Mouse (Mus musculus): ENCODE measurements around the gene Tsc22d1. TPM values are rescaled to one million over a fixed set of nuclear protein-coding genes. Genes with fewer than 3 reads are reported as not detected.
A peak's percentile ranks its signal among the peaks of the same experiment; 100 is the strongest.

The Tsc22d1 gene
- total RNA-seq, 2 experiments from 2014 or later, result 75.8 to 116 TPM

GRCm38 (mm10) chr14:76478616-76479015 lies 63.9 kb downstream of the Tsc22d1 start:
- no peak for ATAC-seq (replicated peaks; ENCODE audit: low FRiP score, low TSS enrichment, poor library complexity, severe bottlenecking)

- ATAC-seq (replicated peaks; ENCODE audit: low FRiP score, low TSS enrichment, poor library complexity, severe bottlenecking), result 0 out of 2 replicates have a peak, but pooled peaks have one; percentile 61
Measured at GRCm38 (mm10) chr14:76479867-76480266, 65.1 kb downstream of the Tsc22d1 start.

GRCm38 (mm10) chr14:76480507-76480906 lies 65.7 kb downstream of the Tsc22d1 start:
- no peak for ATAC-seq (replicated peaks; ENCODE audit: low FRiP score, low TSS enrichment, poor library complexity, severe bottlenecking)

- no peak for ATAC-seq (replicated peaks; ENCODE audit: low FRiP score, low TSS enrichment, poor library complexity, severe bottlenecking)
Measured at GRCm38 (mm10) chr14:76483701-76484100, 68.9 kb downstream of the Tsc22d1 start.

GRCm38 (mm10) chr14:76487609-76488008 lies 72.8 kb downstream of the Tsc22d1 start:
- no peak for ATAC-seq (replicated peaks; ENCODE audit: low FRiP score, low TSS enrichment, poor library complexity, severe bottlenecking)

- 0 out of 2 replicates have a peak, but pooled peaks have one; percentile 18 for ATAC-seq (replicated peaks; ENCODE audit: low FRiP score, low TSS enrichment, poor library complexity, severe bottlenecking)
Measured at GRCm38 (mm10) chr14:76488101-76489044, 73.6 kb downstream of the Tsc22d1 start.

- ATAC-seq (replicated peaks; ENCODE audit: low FRiP score, low TSS enrichment, poor library complexity, severe bottlenecking), result no peak
Measured at GRCm38 (mm10) chr14:76489128-76489527, 74.4 kb downstream of the Tsc22d1 start.

- ATAC-seq (replicated peaks; ENCODE audit: low FRiP score, low TSS enrichment, poor library complexity, severe bottlenecking), result no peak
Measured at GRCm38 (mm10) chr14:76495022-76495421, 80.3 kb downstream of the Tsc22d1 start.

- no peak for ATAC-seq (replicated peaks; ENCODE audit: low FRiP score, low TSS enrichment, poor library complexity, severe bottlenecking)
Measured at GRCm38 (mm10) chr14:76497187-76497586, 82.4 kb downstream of the Tsc22d1 start.

- no peak for ATAC-seq (replicated peaks; ENCODE audit: low FRiP score, low TSS enrichment, poor library complexity, severe bottlenecking)
Measured at GRCm38 (mm10) chr14:76498210-76498609, 83.4 kb downstream of the Tsc22d1 start.

GRCm38 (mm10) chr14:76499492-76499891 lies 84.7 kb downstream of the Tsc22d1 start:
- no peak for ATAC-seq (replicated peaks; ENCODE audit: low FRiP score, low TSS enrichment, poor library complexity, severe bottlenecking)

- ATAC-seq (replicated peaks; ENCODE audit: low FRiP score, low TSS enrichment, poor library complexity, severe bottlenecking), result no peak
Measured at GRCm38 (mm10) chr14:76500036-76500435, 85.3 kb downstream of the Tsc22d1 start.

- ATAC-seq (replicated peaks; ENCODE audit: low FRiP score, low TSS enrichment, poor library complexity, severe bottlenecking), result peak; percentile 13; the same call in 1 of the 2 replicates
Measured at GRCm38 (mm10) chr14:76503231-76503851, 88.6 kb downstream of the Tsc22d1 start.

GRCm38 (mm10) chr14:76504121-76504737 lies 89.5 kb downstream of the Tsc22d1 start:
- ATAC-seq (replicated peaks; ENCODE audit: low FRiP score, low TSS enrichment, poor library complexity, severe bottlenecking), result peak; percentile 85

- no peak for ATAC-seq (replicated peaks; ENCODE audit: low FRiP score, low TSS enrichment, poor library complexity, severe bottlenecking)
Measured at GRCm38 (mm10) chr14:76505101-76505438, 90.3 kb downstream of the Tsc22d1 start.

GRCm38 (mm10) chr14:76505439-76506220 lies 90.9 kb downstream of the Tsc22d1 start:
- peak; percentile 70 for ATAC-seq (replicated peaks; ENCODE audit: low FRiP score, low TSS enrichment, poor library complexity, severe bottlenecking)

GRCm38 (mm10) chr14:76506425-76507205 lies 91.9 kb downstream of the Tsc22d1 start:
- ATAC-seq (replicated peaks; ENCODE audit: low FRiP score, low TSS enrichment, poor library complexity, severe bottlenecking), result no peak

GRCm38 (mm10) chr14:76507357-76507756 lies 92.6 kb downstream of the Tsc22d1 start:
- ATAC-seq (replicated peaks; ENCODE audit: low FRiP score, low TSS enrichment, poor library complexity, severe bottlenecking), result no peak

Measured in megakaryocyte-erythroid progenitor cell, adult 5-6 weeks (primary cell).